Mouse (Mus musculus) neural tube, postnatal 0 days (tissue): ENCODE data around the gene Tspan9. TPM values are rescaled to one million over a fixed set of nuclear protein-coding genes. Genes with fewer than 3 reads are reported as not detected.

Experiments
- microRNA-seq: library from miRNA; unstranded; fragments of <30 nt; microRNA quantifications from one replicate; pipeline ENCODE4, GENCODE M21; 2016
- polyA plus RNA-seq: library from polyadenylated mRNA; unstranded; fragments of >200 nt; fragmentation: Nextera tagmentation; extraction: Ambion mirVana; gene quantifications from 2 replicates; pipeline ENCODE4 v1.2.1, GENCODE M21; 2015

Tspan9 gene
- polyA plus RNA-seq = 65.7 and 70.7 TPM in 2 replicates

DNA sequence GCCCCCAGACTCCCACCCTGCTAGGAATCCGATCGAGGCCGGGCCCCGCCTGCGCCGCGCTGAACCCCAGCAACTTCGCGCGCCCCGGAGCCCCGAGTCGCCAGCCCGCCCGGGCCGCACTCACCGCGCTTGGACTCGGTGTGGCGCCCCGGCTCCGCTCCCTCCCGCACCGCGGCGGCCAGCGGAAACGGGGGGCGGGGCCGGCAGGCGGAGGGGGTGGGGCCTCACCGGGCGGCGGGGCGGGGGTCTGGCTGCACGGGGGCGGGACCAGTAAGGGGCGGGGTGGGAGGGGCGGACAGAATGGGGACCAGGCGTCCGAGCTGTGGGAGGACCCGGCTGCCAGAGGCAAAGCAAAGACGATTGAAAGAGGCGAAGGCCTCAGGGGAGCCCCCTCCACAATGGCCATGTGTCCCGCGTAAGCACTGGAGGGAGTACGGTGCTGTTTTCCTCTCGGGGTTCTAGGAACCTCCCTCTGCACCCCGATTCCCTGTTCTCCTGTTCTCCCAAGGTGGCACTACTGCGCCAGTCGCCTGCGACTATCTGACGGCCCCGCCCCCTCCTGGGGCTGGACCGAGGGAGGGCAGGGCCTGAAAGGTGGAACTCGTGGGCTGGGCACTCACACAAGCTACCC is at the start of gene Tspan9:
Tspan9 (minus strand) TSS at position 205 of the 631 bp plus-strand sequence.

Small RNA genes lying within 50 kb of the gene (microRNA-seq; reads per million reads assigned to microRNA genes)
- not detected for gene Gm26338

Other genes with a start within 250 kb of the Tspan9 start
- 0.64 and 0.74 TPM in 2 replicates for gene Tead4, start 157.2 kb upstream of the Tspan9 start, polyA plus RNA-seq
- gene Tulp3, start 212.3 kb upstream of the Tspan9 start, polyA plus RNA-seq = 17.0 and 20.1 TPM in 2 replicates
- gene Rhno1, start 219.3 kb upstream of the Tspan9 start, polyA plus RNA-seq = 48.6 and 51.2 TPM in 2 replicates
- gene Foxm1, start 219.4 kb upstream of the Tspan9 start, polyA plus RNA-seq = 3.3 and 3.7 TPM in 2 replicates
- 0.47 and 0.85 TPM in 2 replicates for gene Tex52, start 231.9 kb upstream of the Tspan9 start, polyA plus RNA-seq
- gene Gm44596, start 231.9 kb upstream of the Tspan9 start, polyA plus RNA-seq = not detected in 2 replicates